Mouse (Mus musculus): ENCODE measurements around the gene E2f4. TPM values are rescaled to one million over a fixed set of nuclear protein-coding genes. Genes with fewer than 3 reads are reported as not detected.
A peak's percentile ranks its signal among the peaks of the same experiment; 100 is the strongest.

The E2f4 gene
- polyA plus RNA-seq, 1 experiment from 2014 or later = 80.4 TPM

DNA sequence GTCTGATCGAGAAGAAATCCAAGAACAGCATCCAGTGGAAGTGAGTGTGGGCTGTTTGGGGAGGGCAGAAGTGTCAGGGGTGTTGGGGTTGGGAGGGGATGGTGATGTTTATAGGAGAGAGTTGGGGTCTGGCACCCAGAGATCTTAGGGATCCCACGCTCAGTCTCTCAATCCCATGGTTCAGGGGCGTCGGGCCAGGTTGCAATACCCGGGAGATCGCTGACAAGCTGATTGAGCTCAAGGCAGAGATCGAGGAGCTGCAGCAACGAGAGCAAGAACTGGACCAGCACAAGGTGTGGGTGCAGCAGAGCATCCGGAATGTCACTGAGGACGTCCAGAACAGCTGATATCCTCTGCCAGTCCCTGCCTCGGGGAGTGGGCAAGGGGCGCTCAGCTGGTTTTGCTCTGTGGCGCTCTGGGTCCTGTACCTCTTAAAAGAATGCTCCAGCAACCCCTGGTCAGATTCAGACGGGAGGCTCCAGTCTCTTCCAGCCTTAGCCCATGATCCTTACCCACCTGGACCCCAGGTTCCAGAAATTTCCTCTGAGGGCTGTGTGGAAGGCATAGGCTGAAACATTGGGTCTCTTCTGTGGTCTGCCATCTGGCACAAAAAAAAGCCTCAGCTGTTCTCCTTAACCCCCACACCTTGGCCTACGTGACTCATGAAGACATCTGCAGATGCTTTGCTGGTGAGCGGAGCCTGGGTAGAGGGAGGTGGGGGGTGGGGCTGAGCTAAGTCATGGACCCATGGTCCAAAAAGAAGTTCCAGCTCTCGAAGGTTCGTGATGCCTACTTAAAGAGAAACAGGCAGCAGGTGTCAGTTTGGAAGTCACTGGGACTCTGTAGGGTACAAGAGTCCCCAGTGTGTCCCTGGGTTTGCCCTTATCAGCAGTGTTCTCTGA is 1.1 kb downstream of the E2f4 start:
- H3K27me3 ChIP-seq (replicated peaks) = no peaks in the 10 kb centered on the region
- H3K27ac ChIP-seq = no peak overlapping the region
- H3K4me2 ChIP-seq = peak overlapping the region; percentile 72
- H3K4me1 ChIP-seq = peaks cover 20% of the 10 kb centered on the region
- H3K36me3 ChIP-seq = peaks cover 26% of the 10 kb centered on the region
- H3K9ac ChIP-seq = peak overlapping the region; percentile 83
- H3K4me3 ChIP-seq (replicated peaks) = peak overlapping the region; percentile 80
- H3K9me3 ChIP-seq = no peaks in the 10 kb centered on the region
- no peak for ATAC-seq (ENCODE audit: insufficient read depth, low FRiP score, low read depth)
- WGBS = 52% methylated on average over 18 of the region's 18 CpGs

- H3K9me3 ChIP-seq = no peaks in the 10 kb centered on the region
- no peak overlapping the region for H3K27ac ChIP-seq
- no peak overlapping the region for H3K9ac ChIP-seq
- H3K36me3 ChIP-seq = peaks cover 30% of the 10 kb centered on the region
- H3K4me3 ChIP-seq (replicated peaks) = no peak overlapping the region
- H3K4me2 ChIP-seq = no peak overlapping the region
- H3K4me1 ChIP-seq = peaks cover 30% of the 10 kb centered on the region
- H3K27me3 ChIP-seq (replicated peaks) = no peaks in the 10 kb centered on the region
- peak; percentile 87; the same call in 1 of the 2 replicates for ATAC-seq (ENCODE audit: insufficient read depth, low FRiP score, low read depth)
- WGBS = 85% methylated on average over 8 of the region's 8 CpGs
Measured at GRCm38 (mm10) chr8:105299962-105300361, 2.5 kb downstream of the E2f4 start.

- Histone ChIP-seq H3K27ac (no peak overlapping the region), H3K27me3 (replicated peaks) (no peaks in the 10 kb centered on the region), H3K4me2 (no peak overlapping the region), H3K4me1 (peaks cover 29% of the 10 kb centered on the region), H3K36me3 (peaks cover 33% of the 10 kb centered on the region), H3K4me3 (replicated peaks) (no peak overlapping the region), H3K9me3 (no peaks in the 10 kb centered on the region), H3K9ac (no peak overlapping the region)
- WGBS = 82% methylated on average over 8 of the region's 8 CpGs
- no peak for ATAC-seq (ENCODE audit: insufficient read depth, low FRiP score, low read depth)
Measured at GRCm38 (mm10) chr8:105303396-105303795, 5.9 kb downstream of the E2f4 start.

DNA sequence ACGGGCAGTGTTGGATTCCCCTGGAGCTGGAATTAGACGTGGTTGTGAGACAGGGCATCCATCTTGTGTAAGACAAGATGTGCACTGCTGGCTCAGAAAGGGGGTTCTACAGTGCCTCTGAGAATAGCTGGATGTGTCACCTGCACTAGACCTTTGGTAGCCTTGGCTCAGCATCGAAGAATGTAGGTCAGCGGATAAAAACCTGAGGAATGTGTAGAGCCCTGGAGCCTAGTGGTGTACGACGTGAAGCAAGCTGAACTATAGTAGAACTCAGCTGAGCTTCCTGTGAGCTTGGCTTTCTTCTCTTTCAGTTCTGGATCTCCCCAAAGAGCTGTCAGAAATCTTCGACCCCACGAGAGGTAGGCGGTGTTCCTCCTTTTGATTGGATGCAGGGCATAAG is 6.4 kb downstream of the E2f4 start:
- Histone ChIP-seq H3K36me3 (peaks cover 37% of the 10 kb centered on the region), H3K27me3 (replicated peaks) (no peaks in the 10 kb centered on the region), H3K4me2 (no peak overlapping the region), H3K27ac (0 out of 2 replicates have a peak overlapping the region, but pooled peaks have one; percentile 89), H3K4me1 (peaks cover 24% of the 10 kb centered on the region), H3K4me3 (replicated peaks) (no peak overlapping the region), H3K9ac (no peak overlapping the region), H3K9me3 (no peaks in the 10 kb centered on the region)
- ATAC-seq (ENCODE audit: insufficient read depth, low FRiP score, low read depth) = no peak
- WGBS = 75% methylated on average over 9 of the region's 9 CpGs

DNA sequence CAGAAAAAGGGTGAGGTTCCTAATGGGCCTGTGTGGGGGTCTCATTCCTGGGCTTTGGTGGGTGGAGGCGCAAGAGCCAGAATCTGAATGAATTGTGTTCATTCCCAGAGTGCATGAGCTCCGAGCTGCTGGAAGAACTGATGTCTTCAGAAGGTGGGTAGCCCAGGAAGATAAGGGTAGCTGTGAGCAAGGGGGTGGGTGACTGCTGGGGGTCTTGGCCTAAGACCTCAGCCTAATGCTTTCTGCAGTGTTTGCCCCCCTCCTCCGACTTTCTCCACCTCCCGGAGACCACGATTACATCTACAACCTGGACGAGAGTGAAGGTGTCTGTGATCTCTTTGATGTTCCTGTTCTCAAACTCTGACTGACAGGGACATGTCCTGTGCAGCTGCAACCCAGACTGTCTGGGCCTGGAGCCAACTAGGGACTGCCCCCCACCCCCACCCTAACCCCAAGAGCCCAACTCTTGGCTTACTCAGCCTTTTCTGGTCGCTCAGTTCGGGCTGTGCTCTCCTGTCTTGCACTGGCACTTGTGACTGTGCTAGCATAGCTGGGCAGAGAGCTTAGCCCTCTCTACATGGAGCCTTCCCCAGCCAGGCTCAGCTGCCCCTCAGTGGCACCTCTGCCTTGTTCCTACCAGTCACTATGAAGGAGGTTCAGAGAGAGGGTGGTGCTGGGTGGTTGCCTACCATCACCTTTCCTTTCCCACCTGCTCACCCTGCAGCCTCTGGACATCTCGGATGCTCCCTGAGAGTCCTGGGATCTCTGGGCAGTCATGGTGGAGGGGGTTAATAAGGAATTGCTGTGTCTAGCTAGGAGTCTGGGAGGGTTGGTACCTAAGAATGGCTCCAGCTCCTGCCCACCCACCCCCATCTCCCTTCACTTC is 7.1 kb downstream of the E2f4 start:
- Histone ChIP-seq H3K4me1 (peaks cover 21% of the 10 kb centered on the region), H3K9ac (no peak overlapping the region), H3K36me3 (peaks cover 39% of the 10 kb centered on the region), H3K4me3 (replicated peaks) (no peak overlapping the region), H3K27ac (peak overlapping the region; percentile 89; the same call in 1 of the 2 replicates), H3K27me3 (replicated peaks) (no peaks in the 10 kb centered on the region), H3K9me3 (no peaks in the 10 kb centered on the region), H3K4me2 (no peak overlapping the region)
- 58% methylated on average over 9 of the region's 9 CpGs for WGBS
- ATAC-seq (ENCODE audit: insufficient read depth, low FRiP score, low read depth) = no peak

DNA sequence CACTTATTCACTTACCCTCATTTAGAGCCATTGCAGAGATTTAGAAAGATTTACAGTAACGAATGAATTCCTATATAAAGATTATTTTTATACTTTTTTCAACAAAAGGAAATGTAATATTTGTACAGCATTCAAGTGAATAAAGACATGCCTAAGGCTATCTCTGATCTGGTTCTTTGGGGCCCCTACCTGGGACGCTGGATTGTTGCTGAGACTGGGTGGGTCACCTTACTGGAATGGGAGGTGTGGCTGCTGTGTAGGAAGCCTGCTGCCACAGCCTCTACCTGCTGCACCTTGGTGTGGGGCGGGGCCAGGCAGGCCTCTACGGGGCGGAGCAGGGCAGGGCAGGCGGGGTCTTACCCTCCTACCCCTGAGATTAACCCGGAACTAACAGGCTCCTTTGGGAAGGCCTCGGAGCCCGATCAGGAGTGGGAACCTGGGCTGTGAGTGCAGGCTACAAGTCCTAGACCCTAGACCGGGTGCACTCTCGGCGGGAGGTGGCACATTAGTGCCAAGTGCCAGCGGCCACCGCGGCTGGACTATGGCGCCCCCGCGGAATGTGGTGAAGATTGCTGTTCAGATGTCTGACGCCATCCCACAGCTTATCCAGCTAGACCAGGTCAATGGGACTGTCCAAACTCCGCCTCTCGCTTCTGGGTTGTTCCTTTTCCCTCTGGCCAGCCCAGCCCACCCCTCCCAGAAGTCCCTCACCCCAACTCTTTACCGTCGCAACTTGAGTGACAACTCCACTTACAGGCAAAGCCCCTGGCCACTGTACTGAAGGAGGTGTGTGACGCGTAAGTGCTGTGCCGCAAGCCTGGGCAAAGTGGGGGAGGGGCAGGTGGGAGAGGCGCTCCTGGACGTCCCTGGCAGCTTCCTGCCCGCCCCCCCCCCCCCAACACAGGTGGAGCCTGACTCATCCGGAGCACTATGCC is 8.0 kb downstream of the E2f4 start, which contains the start of gene Elmo3:
Elmo3 (plus strand) TSS at position 391 of the 935 bp plus-strand sequence.
- H3K36me3 ChIP-seq = peaks cover 31% of the 10 kb centered on the region
- H3K9ac ChIP-seq = peak within 1 kb of the TSS; percentile 10; the same call in 1 of the 2 replicates

DNA sequence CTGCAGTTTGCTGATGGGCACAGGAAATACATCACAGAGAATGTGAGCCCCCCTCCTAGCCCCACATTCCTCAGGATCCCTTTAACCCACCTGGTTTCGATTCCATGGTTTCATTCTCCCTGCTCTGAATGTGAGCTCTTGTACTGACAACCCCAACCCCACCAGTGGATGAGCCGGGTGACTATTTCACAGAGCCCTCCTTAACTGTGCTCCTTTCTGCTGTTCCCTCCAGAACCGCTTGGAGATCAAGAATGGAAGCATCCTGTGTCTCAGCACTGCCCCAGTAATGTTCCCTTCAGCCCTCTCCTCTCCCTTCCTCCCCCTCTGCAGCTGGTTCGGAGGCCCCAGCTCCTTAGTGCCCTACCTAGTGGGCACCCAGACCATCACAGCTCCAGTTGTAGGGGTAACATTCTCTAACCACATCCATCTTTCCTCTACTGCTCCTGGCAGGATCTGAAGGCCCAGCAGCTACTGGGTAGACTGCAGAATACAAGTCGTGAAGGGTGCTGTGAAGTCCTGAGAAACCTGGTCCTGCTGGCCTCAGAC is 8.8 kb downstream of the E2f4 start:
- H3K4me3 ChIP-seq (replicated peaks) = peak overlapping the region; percentile 43
- H3K27me3 ChIP-seq (replicated peaks) = no peaks in the 10 kb centered on the region
- H3K9ac ChIP-seq = no peak overlapping the region
- 35% methylated on average over 5 of the region's 5 CpGs for WGBS
- no peak for ATAC-seq (ENCODE audit: insufficient read depth, low FRiP score, low read depth)
- peak overlapping the region; percentile 89; the same call in 1 of the 2 replicates for H3K27ac ChIP-seq
- peak overlapping the region; percentile 74 for H3K4me2 ChIP-seq
- no peaks in the 10 kb centered on the region for H3K9me3 ChIP-seq
- peaks cover 17% of the 10 kb centered on the region for H3K4me1 ChIP-seq
- peaks cover 25% of the 10 kb centered on the region for H3K36me3 ChIP-seq

More for the DNA sequence above, 8.0 kb downstream of the E2f4 start, which contains the start of gene Elmo3:
- Histone ChIP-seq H3K4me1 (peaks cover 17% of the 10 kb centered on the region), H3K4me3 (replicated peaks) (peak within 1 kb of the TSS; percentile 43), H3K4me2 (peak within 1 kb of the TSS; percentile 74), H3K9me3 (no peaks in the 10 kb centered on the region), H3K27ac (peak within 1 kb of the TSS; percentile 89), H3K27me3 (replicated peaks) (no peaks in the 10 kb centered on the region)
- WGBS = 5% methylated on average over 29 of the region's 30 CpGs
- peak; percentile 93 for ATAC-seq (ENCODE audit: insufficient read depth, low FRiP score, low read depth)

GRCm38 (mm10) chr8:105307670-105308069 is 10.2 kb downstream of the E2f4 start:
- Histone ChIP-seq H3K27ac (no peak overlapping the region), H3K9ac (no peak overlapping the region), H3K4me3 (replicated peaks) (no peak overlapping the region), H3K9me3 (no peaks in the 10 kb centered on the region), H3K27me3 (replicated peaks) (no peaks in the 10 kb centered on the region), H3K36me3 (peaks cover 32% of the 10 kb centered on the region), H3K4me2 (no peak overlapping the region), H3K4me1 (peaks cover 17% of the 10 kb centered on the region)
- ATAC-seq (ENCODE audit: insufficient read depth, low FRiP score, low read depth) = no peak
- 94% methylated on average over 13 of the region's 13 CpGs for WGBS

GRCm38 (mm10) chr8:105308428-105308827 is 11.0 kb downstream of the E2f4 start:
- Histone ChIP-seq H3K27ac (no peak overlapping the region), H3K9me3 (no peaks in the 10 kb centered on the region), H3K4me1 (peaks cover 17% of the 10 kb centered on the region), H3K9ac (no peak overlapping the region), H3K4me3 (replicated peaks) (no peak overlapping the region), H3K36me3 (peaks cover 34% of the 10 kb centered on the region), H3K4me2 (no peak overlapping the region), H3K27me3 (replicated peaks) (no peaks in the 10 kb centered on the region)
- WGBS = 91% methylated on average over 10 of the region's 10 CpGs
- ATAC-seq (ENCODE audit: insufficient read depth, low FRiP score, low read depth) = no peak

DNA sequence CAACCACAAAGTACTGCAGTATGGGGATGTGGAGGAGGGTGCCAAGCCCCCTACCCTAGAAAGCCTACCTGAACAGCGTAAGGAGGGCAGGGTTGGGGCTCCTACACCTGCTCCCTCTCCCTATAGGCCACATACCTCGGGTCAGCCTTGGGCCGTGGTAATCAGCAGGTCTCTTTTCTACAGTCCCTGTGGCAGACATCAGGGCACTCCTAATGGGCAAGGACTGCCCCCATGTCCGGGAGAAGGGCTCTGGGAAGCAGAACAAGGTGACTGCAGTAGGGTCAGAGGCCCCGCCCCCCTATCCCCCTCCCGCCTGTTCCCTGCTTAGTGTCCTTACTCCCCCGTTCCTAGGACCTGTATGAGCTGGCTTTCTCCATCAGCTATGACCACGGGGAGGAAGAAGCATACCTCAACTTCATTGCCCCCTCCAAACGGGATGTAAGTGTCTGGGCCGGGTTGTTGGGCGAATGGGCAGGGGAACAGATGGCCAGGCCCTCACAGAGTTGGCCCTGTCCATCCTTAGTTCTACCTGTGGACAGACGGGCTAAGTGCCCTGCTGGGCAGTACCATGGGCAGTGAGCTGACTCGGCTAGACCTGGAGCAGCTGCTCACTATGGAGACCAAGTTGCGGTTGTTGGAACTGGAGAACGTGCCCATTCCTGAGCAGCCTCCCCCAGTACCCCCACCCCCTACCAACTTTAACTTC is 11.8 kb downstream of the E2f4 start:
- H3K27me3 ChIP-seq (replicated peaks) = no peaks in the 10 kb centered on the region
- H3K27ac ChIP-seq = no peak overlapping the region
- H3K9ac ChIP-seq = no peak overlapping the region
- 83% methylated on average over 15 of the region's 15 CpGs for WGBS
- H3K4me3 ChIP-seq (replicated peaks) = no peak overlapping the region
- H3K9me3 ChIP-seq = no peaks in the 10 kb centered on the region
- H3K36me3 ChIP-seq = peaks cover 35% of the 10 kb centered on the region
- peaks cover 14% of the 10 kb centered on the region for H3K4me1 ChIP-seq
- ATAC-seq (ENCODE audit: insufficient read depth, low FRiP score, low read depth) = no peak
- H3K4me2 ChIP-seq = no peak overlapping the region

All from stomach, embryonic 15.5 days (tissue).